Mouse (Mus musculus) A20 (cell line): ENCODE data around the gene Pdzk1ip1.

Source experiments
- DNase-seq: peaks from one replicate; pipeline ENCODE4 v3.0.0-alpha.2; 2011; ENCODE audit warnings: low read depth, low spot score

The Pdzk1ip1 gene

DNA sequence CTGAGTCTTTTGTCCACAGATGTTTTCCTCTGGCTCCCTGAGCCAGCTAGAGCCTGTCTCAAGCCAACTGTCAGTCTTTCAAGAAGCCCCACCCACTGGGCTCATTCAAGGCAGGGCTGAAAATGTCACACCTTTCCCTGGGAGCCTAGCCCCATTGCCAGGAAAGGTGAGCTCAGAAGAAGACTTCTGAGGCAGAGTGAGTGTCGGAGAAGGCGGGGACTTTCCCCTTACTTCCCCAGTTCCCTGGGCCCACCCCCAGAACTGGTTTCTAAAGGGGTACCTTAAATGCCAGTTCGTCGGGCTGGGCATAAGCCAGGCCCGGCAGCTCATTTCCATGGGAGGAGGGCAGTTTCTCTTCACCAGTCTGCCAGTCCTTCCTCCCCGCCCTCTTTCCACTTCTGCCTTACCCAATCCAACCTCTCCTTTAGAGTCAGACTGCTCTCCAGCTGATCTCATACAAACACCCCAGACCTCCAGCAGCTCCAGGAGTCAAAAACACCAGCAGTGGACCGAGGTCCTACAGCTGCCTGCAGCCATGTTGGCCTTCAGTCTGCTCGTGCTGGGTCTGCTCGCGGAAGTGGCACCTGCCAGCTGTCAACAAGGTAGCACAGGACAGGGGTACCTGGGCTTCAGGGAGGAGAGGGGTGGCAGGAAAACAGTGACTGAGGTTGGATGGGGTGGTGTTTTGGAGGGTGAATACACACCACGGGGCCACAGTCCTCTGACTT is at the start of gene Pdzk1ip1:
Gene Pdzk1ip1 (plus strand): TSS at position 98 of the 728 bp plus-strand sequence.
- DNase-seq = no peak

DNA sequence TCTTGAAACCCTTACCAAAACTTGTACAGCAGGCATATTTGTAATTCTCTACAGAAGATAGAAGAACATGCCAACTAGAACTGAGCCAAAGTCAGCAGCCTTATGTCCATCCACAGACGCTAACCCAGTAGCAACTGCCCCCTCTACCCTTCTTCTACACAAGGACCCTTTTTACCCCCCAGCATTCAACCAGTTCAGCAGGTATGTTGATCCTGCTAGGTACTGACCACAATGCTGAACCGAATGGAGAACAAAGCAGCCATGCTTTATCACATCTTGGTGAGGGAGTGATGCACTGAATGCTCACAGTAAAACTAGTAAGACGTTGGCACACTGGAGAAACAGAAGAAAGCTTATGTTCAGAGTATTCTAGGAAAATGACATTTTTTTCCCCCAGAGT is 42.9 kb upstream of the Pdzk1ip1 start:
- no peak for DNase-seq

DNA sequence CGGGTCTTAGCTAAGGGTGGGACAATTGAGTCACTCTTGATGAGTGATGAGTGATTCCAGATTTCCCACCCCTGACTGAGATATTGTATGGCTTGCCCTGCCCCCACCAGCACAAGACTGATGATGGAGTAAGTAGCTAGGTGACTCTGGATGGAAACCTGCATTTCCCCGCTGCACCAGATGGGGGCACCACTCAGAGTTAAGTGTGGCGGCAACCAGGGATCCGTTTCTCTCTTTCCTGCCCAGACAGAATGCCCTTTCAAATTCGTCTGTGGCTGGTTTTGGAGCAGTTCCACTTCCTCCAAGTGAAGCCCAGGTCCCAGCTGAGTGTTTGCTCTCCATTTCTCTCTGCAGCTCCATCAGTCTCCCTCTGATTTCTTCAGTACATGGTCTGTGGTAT is 40.8 kb upstream of the Pdzk1ip1 start:
- peak; percentile 70 for DNase-seq

DNA sequence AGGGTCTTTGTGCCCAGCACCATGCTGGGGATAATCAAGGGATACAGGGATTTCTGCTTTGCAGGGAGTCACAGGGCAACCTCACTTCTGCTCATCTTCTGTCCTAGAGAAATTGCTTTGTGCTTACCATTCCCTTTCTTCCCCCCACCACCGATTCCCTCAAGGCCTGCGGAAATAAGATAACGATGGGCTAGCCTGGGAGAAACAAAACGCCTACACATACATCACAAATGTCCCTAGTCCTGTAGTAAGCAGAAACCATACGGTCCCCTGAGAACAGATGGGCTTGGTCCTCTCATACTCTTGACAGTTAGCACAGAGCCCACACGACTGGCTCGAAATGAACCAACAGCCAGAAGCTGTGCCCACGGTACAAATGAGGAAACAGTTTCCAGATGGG is 40.3 kb upstream of the Pdzk1ip1 start:
- DNase-seq = no peak

DNA sequence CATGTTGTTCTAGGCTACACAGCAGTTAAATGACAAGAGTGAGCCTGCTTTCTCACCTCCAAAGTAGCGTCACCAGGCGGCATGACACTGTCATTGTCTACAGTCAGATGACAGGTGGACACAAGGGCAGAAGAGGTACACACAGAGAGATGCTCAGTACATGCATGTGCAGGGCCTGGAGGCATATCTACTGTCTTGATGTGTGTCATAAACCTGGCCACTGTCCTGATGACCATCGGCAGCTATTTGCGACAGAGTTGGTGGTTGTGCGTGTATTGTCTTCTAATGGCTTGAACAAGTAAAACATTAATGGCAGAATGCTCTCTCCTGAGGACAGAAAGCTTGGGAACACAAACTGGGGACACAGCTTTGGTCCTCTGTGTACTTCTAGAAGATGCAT is 37.3 kb upstream of the Pdzk1ip1 start:
- no peak for DNase-seq

DNA sequence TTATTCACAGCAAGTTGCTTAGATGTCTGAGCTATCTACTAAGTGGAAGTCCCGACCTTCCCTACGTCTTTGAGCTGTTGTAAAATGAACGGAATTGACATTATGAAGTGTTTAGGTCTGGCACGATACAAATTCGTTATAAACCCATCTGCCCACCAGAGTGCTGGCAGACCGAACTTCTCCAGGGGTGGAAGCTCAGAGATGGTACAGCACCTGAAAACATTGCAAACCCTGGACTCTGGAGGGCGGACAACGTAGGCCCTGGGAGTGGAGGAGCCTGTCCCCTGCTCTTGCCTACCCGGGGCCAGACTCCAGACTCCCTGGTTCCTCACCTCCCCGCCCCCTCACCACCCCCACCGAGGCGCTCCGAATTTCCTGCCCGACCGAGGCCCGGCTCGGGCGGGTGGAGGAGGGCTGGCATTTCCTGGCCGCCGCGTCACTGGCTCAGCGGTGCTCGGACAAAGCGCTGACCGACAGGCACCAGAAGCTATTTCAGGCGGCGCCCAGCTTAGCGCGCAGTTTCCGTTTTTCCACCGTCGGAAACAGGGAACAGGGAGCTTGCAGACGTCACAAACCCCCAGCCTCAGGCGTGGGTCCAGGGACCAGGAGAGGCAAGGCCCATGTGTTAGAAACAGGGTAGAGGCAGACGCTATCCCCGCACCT is 36.0 kb upstream of the Pdzk1ip1 start:
- no peak for DNase-seq

DNA sequence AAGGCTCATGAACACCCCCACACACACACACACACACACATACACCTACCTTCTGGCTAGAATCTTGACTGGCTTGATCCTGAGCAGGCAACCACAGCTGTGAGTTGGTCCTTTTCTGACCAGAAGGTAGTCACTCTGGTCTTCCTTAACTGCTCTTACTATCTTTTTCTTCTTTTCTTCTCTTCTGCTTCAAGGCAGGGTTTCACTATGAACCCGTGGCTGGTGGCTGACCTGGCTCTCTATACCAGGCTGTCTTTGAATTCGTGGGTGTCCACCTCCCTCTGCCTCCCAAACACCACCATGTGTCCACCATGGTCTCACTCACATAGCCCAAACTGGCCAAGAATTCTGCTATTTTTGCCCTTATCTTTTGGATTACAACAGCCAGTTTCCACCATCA is 33.5 kb upstream of the Pdzk1ip1 start:
- DNase-seq = no peak

DNA sequence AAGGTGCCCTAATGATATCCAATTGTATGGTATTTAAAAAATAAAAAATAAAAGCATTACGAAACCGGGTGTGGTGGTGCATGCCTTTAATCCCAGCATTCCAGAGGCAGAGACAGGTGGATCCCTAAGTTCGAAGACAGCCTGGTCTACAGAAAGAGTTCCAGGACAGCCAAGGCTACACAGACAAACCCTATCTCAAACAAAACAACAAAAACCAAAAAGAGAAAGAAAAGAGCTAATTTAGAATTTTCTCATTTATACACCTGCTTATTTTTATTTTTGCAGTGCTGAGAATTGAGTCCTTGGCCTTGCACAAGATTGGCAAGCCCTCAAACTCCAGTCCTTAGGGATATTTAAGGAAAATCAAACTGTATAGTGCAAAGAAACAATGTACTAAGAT is 32.8 kb upstream of the Pdzk1ip1 start:
- no peak for DNase-seq

DNA sequence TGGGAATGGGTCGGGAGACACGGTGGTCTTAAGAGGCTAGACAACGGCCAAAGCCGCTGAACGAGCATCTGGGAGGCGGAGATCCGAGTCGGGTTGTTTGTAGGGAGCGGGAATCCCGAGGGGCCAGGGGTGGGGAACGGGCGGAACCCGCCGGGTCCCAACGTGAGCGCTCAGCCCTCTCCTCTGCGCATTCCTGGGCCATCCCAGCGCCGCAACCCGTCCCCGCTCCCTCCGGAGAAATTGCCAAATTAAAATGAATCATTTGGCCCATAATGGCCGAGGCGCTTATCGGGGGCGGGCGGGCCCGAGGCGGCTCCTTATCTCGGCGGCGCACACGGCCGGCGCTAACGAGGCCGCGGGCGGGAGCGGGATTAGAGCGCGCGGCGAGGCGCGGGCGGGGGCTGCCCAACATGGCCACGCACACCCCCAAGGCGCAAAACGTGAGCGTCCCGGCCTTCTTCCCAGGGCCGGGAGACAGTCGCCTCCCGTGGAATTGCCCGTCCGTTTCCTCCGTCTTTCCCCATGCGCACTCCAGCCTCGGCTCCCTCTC is 32.1 kb upstream of the Pdzk1ip1 start, which contains the start of gene Tal1:
Gene Tal1 (plus strand): TSS at position 56 of the 550 bp plus-strand sequence.
- DNase-seq = no peak

DNA sequence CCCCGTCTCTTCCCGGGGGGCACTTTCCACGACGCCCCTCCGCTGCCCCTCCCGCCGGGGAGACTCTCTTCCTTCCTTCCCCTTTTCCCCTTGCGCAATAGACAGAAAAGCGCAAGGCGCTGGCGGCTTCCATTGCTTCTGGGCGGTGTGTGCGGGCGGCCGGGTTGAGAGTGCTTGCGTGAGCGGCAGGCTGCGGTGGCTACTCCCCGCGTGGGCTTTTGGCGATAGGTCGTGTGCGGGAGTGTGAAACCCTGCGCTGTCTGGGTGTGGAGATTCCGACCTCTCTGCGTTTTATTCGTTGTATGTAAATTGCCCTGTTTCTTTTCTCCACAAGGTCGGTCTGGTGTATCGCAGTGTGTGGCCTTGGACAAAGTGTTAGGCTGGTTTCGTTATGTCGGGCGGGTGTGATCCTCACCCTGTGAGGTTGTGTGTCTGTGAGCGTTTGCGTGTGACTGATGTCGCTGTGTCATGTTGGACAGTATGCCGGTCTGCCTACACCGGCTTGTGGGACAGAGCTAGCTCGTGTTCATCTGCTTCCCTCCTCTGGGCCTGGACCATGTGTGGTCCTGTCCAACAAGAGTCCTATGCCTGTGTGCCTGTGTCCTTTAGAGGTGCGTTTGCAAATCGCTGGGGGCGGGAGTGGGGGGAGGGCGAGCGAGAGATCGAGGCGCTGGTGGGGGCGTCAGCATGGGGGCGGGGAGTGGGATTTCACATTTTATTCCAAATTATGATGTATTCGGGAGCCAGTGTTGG is 31.4 kb upstream of the Pdzk1ip1 start:
- DNase-seq = no peak

DNA sequence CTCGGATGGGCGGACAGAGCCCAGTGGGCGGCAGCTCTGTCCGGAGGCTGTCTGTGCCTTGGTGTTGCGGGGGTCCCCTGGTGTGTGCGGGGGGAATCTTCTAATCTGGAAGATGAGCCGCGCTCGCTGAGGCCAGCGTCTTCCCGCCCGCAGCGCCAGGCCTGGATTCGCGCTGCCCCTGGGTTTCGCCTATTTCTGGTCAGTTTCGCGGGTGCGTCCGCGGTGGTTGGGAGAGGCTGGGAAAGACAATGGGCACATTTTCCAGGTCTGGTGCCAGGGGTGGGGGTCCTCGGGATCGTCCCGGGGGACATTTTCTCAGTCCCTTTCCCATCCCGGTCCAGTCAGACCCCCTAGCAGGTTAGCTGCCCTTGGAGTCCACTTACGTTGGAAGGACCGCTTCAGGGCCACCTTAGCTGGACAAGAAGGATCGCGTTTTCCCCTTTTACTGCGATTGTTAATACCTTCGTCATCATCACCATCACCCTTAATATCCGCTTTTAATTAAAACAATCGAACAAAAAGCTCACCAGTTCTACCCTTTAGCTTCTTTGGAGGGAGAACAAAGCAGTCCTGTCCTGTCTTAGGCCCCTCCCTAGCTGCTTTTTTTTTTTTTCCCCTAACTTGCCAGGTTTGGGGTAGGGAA is 30.7 kb upstream of the Pdzk1ip1 start:
- no peak for DNase-seq

DNA sequence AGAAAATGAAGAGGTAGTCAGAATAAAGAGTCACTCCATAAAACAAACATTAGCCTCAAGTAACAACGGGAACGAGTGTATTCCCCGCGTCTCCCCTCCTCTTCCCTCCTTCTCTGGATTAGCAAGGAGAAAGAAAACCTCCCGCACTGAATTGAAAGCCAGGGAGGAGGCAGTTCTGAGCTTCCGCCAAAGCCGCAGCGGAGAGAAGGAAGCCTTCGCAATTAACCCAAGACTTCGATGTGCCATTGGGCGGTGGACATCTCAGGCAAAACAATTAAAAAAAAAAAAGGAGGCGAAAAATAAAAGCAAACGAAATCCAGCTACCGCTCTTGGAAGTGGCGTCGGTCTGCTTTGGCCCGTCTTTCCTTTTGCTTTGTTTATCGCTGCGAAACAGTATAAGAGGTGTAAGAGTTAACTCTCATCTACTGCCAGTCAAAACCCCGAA is 30.2 kb upstream of the Pdzk1ip1 start:
- DNase-seq = no peak

DNA sequence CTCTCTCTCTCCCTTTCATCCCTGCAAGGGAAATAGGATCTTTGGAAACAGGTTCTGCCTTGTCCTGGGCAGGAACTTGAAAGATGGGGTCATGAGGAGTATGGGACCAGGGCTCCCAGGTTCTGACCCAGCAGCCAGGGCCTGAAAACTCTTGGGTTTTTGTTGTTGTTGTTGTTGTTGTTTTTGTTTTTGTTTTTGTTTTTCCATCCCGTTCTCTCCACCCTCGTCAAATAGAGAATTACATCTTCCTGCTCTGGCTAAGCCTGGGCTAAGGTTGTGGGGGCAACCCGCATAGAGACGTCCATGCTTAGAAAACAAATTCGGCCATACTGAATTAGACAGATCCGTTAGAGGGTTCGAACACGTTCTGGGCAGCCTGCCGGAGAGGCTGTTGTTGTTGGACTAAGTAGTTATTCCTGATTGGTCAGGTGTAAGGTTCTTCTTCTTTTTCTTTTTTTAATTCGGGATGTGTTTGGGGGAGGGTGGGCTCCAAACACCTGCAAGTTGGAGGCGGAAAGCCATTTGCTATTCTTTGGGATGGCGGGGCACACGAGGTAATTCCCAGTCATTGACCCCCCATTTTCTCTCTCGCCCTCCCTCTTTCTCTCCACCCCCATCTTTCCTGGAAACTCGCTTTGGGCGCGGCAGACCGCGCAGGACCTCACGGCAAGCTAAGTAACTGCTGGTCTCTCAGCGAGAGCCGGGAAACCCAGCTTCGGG is 29.5 kb upstream of the Pdzk1ip1 start:
- no peak for DNase-seq

DNA sequence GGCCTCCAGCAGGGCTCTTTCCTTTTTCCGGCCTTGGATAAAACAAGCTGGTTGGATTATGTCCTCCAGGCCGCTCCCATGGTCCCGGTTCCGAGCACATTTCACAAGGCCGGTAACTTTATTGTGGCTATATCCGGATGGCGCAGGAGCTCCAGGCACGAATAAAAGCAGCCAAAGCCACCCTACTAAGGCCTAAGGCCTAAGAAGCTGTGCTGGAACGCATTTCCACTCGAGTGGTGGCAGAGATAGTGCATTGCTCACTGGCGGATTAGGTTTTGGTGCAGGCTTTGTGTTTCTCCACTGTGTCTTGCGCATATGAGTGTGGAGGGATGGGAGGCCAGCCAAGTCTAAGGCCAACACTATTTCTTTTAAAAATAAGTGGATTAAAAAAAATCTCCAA is 28.6 kb upstream of the Pdzk1ip1 start:
- DNase-seq = no peak

DNA sequence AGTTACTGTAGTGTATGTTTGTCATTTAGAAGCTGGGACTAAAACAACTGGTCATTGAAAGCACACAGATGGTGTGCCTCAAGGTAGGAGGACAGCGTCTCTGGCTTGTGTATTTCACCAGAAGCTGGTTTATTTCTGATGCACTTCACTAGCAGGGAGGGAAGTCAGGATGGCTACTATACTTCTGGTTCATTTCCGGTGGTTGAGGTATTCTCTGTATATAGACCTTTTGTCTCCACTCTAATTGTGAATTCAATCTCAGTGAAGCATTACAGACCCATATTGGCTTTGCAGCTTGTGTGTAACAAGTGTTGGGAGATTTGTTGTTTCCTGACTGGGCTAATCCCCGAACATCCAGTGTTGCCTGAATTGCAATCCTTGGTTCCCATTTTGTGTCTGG is 27.8 kb upstream of the Pdzk1ip1 start:
- no peak for DNase-seq

DNA sequence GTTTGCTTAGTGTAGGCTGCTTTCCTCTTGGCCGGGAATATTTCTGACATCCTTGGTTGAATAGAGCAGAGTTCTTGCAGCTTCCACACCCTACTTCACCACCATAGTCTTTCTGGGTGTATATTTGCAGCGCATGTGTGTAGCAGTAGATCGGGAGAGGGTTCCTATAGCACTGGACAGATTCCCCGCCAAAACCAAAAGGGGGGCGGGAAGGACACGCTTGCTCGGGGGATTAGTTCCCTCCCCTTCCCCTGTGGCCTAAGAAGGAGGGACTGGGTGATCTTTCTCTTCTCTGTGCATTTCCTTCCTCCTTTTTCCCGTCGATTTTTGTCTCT is 26.0 kb upstream of the Pdzk1ip1 start:
- no peak for DNase-seq

DNA sequence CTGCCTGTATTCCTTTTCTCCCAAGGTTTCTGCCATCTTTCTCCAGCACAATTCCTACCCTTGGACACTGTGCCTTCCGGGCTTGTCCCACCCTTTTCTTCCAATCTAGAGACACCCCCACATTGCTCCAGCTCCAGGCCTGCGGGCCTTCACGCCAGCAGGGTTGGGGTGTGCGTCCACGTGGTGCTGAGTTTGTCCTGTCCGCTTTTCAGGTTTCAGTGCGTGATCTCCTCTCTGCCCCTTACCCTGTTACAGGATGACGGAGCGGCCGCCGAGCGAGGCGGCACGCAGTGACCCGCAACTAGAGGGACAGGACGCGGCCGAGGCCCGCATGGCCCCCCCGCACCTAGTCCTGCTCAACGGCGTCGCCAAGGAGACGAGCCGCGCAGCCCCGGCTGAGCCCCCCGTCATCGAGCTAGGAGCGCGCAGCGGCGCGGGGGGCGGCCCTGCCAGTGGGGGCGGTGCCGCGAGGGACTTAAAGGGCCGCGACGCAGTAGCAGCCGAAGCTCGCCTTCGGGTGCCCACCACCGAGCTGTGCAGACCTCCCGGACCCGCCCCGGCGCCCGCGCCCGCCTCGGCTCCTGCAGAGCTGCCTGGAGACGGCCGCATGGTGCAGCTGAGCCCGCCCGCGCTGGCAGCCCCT is 25.5 kb upstream of the Pdzk1ip1 start:
- DNase-seq = no peak

DNA sequence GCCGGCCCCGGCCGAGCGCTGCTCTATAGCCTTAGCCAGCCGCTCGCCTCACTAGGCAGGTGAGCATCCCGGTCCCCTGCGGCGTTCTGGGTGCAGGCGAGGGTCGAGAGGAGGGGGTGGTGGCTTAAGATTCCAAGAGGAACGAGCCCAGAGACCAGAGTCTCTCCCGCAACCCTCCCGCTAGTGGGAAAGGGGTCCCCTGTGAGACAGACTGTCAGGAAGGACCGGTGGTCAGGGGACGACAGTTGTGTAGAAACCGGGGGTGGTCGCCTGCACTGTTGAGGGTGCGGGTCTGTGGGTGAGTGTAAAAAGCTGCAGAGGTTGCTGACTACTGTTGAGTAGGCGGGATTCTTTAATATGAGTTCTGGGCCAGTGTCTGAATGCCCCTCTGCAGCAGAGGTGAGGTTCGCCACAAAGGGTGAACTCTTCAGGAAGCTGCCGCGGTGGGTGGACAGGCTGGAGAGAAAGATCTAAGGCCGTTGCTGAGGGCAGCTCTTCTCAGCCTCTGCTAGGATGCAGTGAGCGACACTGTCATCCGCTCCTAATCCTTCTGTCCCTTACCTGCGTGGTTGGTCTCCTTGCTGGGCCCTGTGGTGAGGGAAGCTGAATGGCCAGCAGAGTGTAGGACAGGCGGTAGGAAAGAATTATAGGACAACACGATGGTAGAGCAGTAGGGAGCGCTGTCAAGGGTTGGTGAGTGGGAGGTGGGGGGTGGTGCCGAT is 24.8 kb upstream of the Pdzk1ip1 start:
- DNase-seq = no peak

DNA sequence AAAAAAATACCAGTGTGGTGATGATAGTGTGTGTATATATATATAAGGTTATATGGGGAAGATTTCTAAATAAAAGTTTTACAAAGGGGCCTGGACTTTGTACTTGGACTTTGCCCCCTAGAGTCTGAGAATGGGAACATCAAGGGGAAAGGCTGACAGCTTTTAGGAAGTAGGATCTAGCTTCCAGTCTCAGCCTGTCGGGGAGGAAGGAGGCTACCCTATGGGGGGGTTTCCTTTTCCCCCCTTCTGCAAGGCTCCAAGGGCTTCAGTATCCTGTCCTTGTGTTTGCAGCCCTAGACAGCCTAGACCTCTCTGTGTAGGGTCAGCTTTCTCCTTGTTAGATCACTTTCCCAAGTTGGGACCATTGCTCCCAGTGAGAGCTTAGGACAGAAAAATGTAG is 16.8 kb upstream of the Pdzk1ip1 start:
- DNase-seq = no peak

DNA sequence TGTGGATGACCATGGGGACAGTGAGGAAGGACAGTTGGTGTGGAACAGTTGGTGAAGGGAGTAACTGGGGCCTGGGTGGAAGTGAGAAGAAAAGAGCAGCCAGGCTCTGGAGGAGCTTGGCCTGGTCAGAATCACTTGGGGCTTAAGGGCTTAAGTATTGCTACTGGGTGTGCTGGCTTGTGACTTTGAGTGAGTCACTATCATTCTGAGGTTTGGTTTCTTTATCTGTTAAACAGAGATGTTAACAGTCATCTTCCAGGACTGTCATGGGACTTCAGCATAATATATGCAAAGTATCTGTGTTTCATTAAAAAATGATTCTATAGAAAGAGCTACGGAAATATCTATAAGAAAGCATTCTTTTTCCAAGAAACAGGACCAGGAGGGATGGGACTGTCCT is 13.7 kb upstream of the Pdzk1ip1 start:
- DNase-seq = no peak
